Mouse (Mus musculus) heart, adult 2 months (tissue): Measurements from ENCODE around the gene Mgarp.
A peak's percentile ranks its signal among the peaks of the same experiment; 100 is the strongest.

Experiments used
- EP300 ChIP-seq: fragments of 200-500 bp; IDR thresholded peaks from 2 replicates; pipeline ENCODE4 v1.6.1; 2011; ENCODE audit warnings: low read depth, low read length, control low read depth; ENCODE audit not compliant: insufficient read depth
- POLR2A ChIP-seq: fragments of 200-500 bp; IDR thresholded peaks from 2 replicates; pipeline ENCODE4 v1.6.1; 2011; ENCODE audit warnings: mild to moderate bottlenecking, low read depth, low read length, control low read depth; ENCODE audit not compliant: insufficient read depth

- 0 out of 2 replicates have a peak, but pooled peaks have one; percentile 63 for TF ChIP-seq EP300
- TF ChIP-seq POLR2A, result no peak
Measured at GRCm38 (mm10) chr3:51353325-51354033, 43.1 kb downstream of the Mgarp start.
